Mouse (Mus musculus): ENCODE measurements around the gene Mrps18b. TPM values are rescaled to one million over a fixed set of nuclear protein-coding genes. Genes with fewer than 3 reads are reported as not detected.
"Not testable (repeated sequence)": the region's sequence is repeated elsewhere in the genome, so short reads cannot be mapped to it uniquely, and the experiment has no call there.

Gene Mrps18b
- polyA plus RNA-seq, 1 experiment, result 117 TPM

- H3K4me1 ChIP-seq (ENCODE audit: control insufficient read depth, insufficient read depth, low read length), result peaks cover 3% of the 10 kb centered on the region
- H3K27me3 ChIP-seq (ENCODE audit: control insufficient read depth, insufficient read depth, low read length, poor library complexity, severe bottlenecking), result no peaks in the 10 kb centered on the region
- peak overlapping the region; percentile 98 for H3K27ac ChIP-seq (ENCODE audit: insufficient read depth, low read length)
- H3K9ac ChIP-seq (ENCODE audit: low read depth, poor library complexity, severe bottlenecking), result 0 out of 2 replicates have a peak overlapping the region, but pooled peaks have one; percentile 23
- H3K36me3 ChIP-seq (ENCODE audit: control insufficient read depth, insufficient read depth, low read length, poor library complexity, severe bottlenecking), result no peaks in the 10 kb centered on the region
- 0 out of 2 replicates have a peak, but pooled peaks cover 3% of the 10 kb centered on the region for H3K9me3 ChIP-seq (replicated peaks; ENCODE audit: control insufficient read depth, insufficient read depth, low read length, poor library complexity, severe bottlenecking)
- TF ChIP-seq CTCF (IDR thresholded peaks at IDR 0.05; ENCODE audit: low read depth, low read length) (no peak), POLR2A (IDR thresholded peaks at IDR 0.05; ENCODE audit: insufficient read depth, low read length) (no peak), EP300 (IDR thresholded peaks at IDR 0.05; ENCODE audit: insufficient read depth, low read depth, low read length) (no peak)
- H3K4me3 ChIP-seq (ENCODE audit: low read depth, low read length), result peak overlapping the region; percentile 30
Measured at GRCm38 (mm10) chr17:35939941-35940340, 23.8 kb upstream of the Mrps18b start.

- 0 out of 2 replicates have a peak overlapping the region, but pooled peaks have one; percentile 23 for H3K9ac ChIP-seq (ENCODE audit: low read depth, poor library complexity, severe bottlenecking)
- peak overlapping the region; percentile 98 for H3K27ac ChIP-seq (ENCODE audit: insufficient read depth, low read length)
- no peak for TF ChIP-seq POLR2A (IDR thresholded peaks at IDR 0.05; ENCODE audit: insufficient read depth, low read length)
- peak; percentile 65; the same call in 1 of the 2 replicates for TF ChIP-seq EP300 (IDR thresholded peaks at IDR 0.05; ENCODE audit: insufficient read depth, low read depth, low read length)
- no peaks in the 10 kb centered on the region for H3K36me3 ChIP-seq (ENCODE audit: control insufficient read depth, insufficient read depth, low read length, poor library complexity, severe bottlenecking)
- 0 out of 2 replicates have a peak, but pooled peaks cover 3% of the 10 kb centered on the region for H3K9me3 ChIP-seq (replicated peaks; ENCODE audit: control insufficient read depth, insufficient read depth, low read length, poor library complexity, severe bottlenecking)
- H3K27me3 ChIP-seq (ENCODE audit: control insufficient read depth, insufficient read depth, low read length, poor library complexity, severe bottlenecking), result no peaks in the 10 kb centered on the region
- H3K4me3 ChIP-seq (ENCODE audit: low read depth, low read length), result peak overlapping the region; percentile 13; the same call in 1 of the 2 replicates
- H3K4me1 ChIP-seq (ENCODE audit: control insufficient read depth, insufficient read depth, low read length), result peaks cover 3% of the 10 kb centered on the region
Measured at GRCm38 (mm10) chr17:35939108-35939507, 22.9 kb upstream of the Mrps18b start.

DNA sequence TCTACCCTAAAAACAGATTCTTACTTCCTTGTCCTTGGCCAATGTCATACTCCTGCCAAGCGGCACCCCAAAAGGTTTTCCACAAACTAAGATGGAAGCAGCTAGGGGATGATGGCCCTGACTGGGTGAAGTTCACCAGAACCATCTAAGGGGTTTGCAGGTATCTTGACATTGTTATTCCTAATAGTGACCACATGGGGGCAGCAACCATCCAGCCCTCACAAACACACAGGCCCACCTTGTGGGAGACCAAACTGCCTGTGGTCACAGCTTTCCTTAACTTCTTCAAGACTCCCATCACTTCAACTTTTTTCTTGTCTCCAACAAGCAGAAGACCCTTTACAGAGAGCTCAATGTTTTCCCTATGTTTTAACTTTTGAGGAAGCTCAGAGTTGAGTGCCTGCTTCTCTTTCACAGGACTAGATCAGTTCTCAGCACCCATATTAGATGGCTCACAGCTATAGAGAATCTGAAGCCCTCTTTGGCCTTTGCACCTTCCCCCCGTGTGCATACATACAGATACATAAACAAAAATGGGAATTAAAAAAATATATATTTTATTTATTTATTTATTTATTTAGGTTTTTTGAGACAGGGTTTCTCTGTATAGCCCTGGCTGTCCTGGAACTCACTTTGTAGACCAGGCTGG lies 21.6 kb upstream of the Mrps18b start:
- Histone ChIP-seq H3K36me3 (ENCODE audit: control insufficient read depth, insufficient read depth, low read length, poor library complexity, severe bottlenecking) (no peaks in the 10 kb centered on the region), H3K4me3 (ENCODE audit: low read depth, low read length) (no peak overlapping the region), H3K9ac (ENCODE audit: low read depth, poor library complexity, severe bottlenecking) (no peak overlapping the region), H3K27me3 (ENCODE audit: control insufficient read depth, insufficient read depth, low read length, poor library complexity, severe bottlenecking) (no peaks in the 10 kb centered on the region), H3K27ac (ENCODE audit: insufficient read depth, low read length) (no peak overlapping the region), H3K4me1 (ENCODE audit: control insufficient read depth, insufficient read depth, low read length) (peaks cover 3% of the 10 kb centered on the region), H3K9me3 (replicated peaks; ENCODE audit: control insufficient read depth, insufficient read depth, low read length, poor library complexity, severe bottlenecking) (0 out of 2 replicates have a peak, but pooled peaks cover 3% of the 10 kb centered on the region)
- no peak for TF ChIP-seq POLR2A (IDR thresholded peaks at IDR 0.05; ENCODE audit: insufficient read depth, low read length)
- TF ChIP-seq EP300 (IDR thresholded peaks at IDR 0.05; ENCODE audit: insufficient read depth, low read depth, low read length), result no peak
- peak; percentile 90 for TF ChIP-seq CTCF (IDR thresholded peaks at IDR 0.05; ENCODE audit: low read depth, low read length)

GRCm38 (mm10) chr17:35935763-35936162 lies 19.6 kb upstream of the Mrps18b start:
- not testable (repeated sequence) for H3K36me3 ChIP-seq (ENCODE audit: control insufficient read depth, insufficient read depth, low read length, poor library complexity, severe bottlenecking)

DNA sequence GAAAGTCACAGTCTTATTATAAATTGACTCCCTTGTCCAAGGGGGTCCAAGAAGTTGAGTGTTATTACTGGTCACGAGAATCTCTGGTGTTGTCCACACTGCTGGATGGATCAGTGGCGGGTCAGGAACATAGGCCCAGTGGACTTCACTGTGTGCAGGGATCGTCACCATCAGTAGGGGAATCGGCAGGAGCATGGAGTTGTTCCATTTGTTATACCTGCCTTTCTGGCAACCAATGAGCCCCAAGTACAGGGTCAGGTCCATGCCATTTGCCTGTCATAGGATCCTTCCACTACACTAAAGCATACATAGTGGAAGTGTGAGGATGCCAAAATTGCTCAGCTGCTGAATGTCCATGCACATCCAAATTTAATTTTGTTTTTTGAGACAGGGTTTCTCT lies 16.4 kb upstream of the Mrps18b start:
- Histone ChIP-seq H3K9me3 (replicated peaks; ENCODE audit: control insufficient read depth, insufficient read depth, low read length, poor library complexity, severe bottlenecking) (no peaks in the 10 kb centered on the region), H3K27me3 (ENCODE audit: control insufficient read depth, insufficient read depth, low read length, poor library complexity, severe bottlenecking) (no peaks in the 10 kb centered on the region)

More at GRCm38 (mm10) chr17:35935763-35936162, 19.6 kb upstream of the Mrps18b start:
- peak overlapping the region; percentile 67 for H3K9ac ChIP-seq (ENCODE audit: low read depth, poor library complexity, severe bottlenecking)
- H3K27ac ChIP-seq (ENCODE audit: insufficient read depth, low read length), result peak overlapping the region; percentile 80
- not testable (repeated sequence) for H3K4me1 ChIP-seq (ENCODE audit: control insufficient read depth, insufficient read depth, low read length); H3K27me3 ChIP-seq (ENCODE audit: control insufficient read depth, insufficient read depth, low read length, poor library complexity, severe bottlenecking); H3K9me3 ChIP-seq (replicated peaks; ENCODE audit: control insufficient read depth, insufficient read depth, low read length, poor library complexity, severe bottlenecking)
- peak overlapping the region; percentile 90 for H3K4me3 ChIP-seq (ENCODE audit: low read depth, low read length)

DNA sequence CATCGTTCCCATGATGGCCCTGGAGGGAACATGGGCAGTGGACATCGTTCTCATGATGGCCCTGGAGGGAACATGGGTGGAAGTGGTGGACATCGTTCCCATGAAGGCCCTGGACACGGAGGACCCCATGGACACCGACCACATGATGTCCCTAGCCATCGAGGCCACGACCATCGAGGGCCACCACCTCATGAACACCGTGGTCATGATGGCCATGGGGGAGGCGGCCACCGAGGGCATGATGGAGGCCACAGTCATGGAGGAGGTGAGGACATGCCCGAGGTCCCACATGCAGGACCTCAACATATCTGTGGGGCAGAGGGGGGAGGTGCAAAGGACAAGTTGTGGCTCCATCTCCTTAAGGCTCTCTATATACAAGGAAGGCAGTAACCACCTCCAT lies 14.4 kb upstream of the Mrps18b start:
- H3K4me3 ChIP-seq (ENCODE audit: low read depth, low read length), result no peak overlapping the region
- no peak overlapping the region for H3K27ac ChIP-seq (ENCODE audit: insufficient read depth, low read length)
- H3K4me1 ChIP-seq (ENCODE audit: control insufficient read depth, insufficient read depth, low read length), result no peaks in the 10 kb centered on the region
- TF ChIP-seq POLR2A (IDR thresholded peaks at IDR 0.05; ENCODE audit: insufficient read depth, low read length) (no peak), CTCF (IDR thresholded peaks at IDR 0.05; ENCODE audit: low read depth, low read length) (no peak), EP300 (IDR thresholded peaks at IDR 0.05; ENCODE audit: insufficient read depth, low read depth, low read length) (no peak)
- H3K9ac ChIP-seq (ENCODE audit: low read depth, poor library complexity, severe bottlenecking), result no peak overlapping the region
- no peaks in the 10 kb centered on the region for H3K9me3 ChIP-seq (replicated peaks; ENCODE audit: control insufficient read depth, insufficient read depth, low read length, poor library complexity, severe bottlenecking)
- H3K27me3 ChIP-seq (ENCODE audit: control insufficient read depth, insufficient read depth, low read length, poor library complexity, severe bottlenecking), result no peaks in the 10 kb centered on the region
- H3K36me3 ChIP-seq (ENCODE audit: control insufficient read depth, insufficient read depth, low read length, poor library complexity, severe bottlenecking), result peaks cover 40% of the 10 kb centered on the region

More for the DNA sequence above, 16.4 kb upstream of the Mrps18b start:
- peaks cover 26% of the 10 kb centered on the region for H3K36me3 ChIP-seq (ENCODE audit: control insufficient read depth, insufficient read depth, low read length, poor library complexity, severe bottlenecking)
- peaks cover 1% of the 10 kb centered on the region for H3K4me1 ChIP-seq (ENCODE audit: control insufficient read depth, insufficient read depth, low read length)
- H3K27ac ChIP-seq (ENCODE audit: insufficient read depth, low read length), result no peak overlapping the region
- TF ChIP-seq CTCF (IDR thresholded peaks at IDR 0.05; ENCODE audit: low read depth, low read length), result no peak
- no peak overlapping the region for H3K9ac ChIP-seq (ENCODE audit: low read depth, poor library complexity, severe bottlenecking)
- H3K4me3 ChIP-seq (ENCODE audit: low read depth, low read length), result no peak overlapping the region
